Mouse (Mus musculus): ENCODE data around the gene Tmem242. TPM values are rescaled to one million over a fixed set of nuclear protein-coding genes. Genes with fewer than 3 reads are reported as not detected.
A peak's percentile ranks its signal among the peaks of the same experiment; 100 is the strongest.

Tmem242 gene
- polyA plus RNA-seq, 1 experiment from 2014 or later = 143 TPM

- Histone ChIP-seq H3K27ac (peak overlapping the region; percentile 95), H3K4me3 (peak overlapping the region; percentile 76), H3K4me1 (replicated peaks) (peaks cover 17% of the 10 kb centered on the region), H3K27me3 (ENCODE audit: insufficient read depth, poor library complexity, severe bottlenecking) (no peaks in the 10 kb centered on the region), H3K36me3 (peaks cover 16% of the 10 kb centered on the region; the same call in 1 of the 2 replicates), H3K9me3 (no peaks in the 10 kb centered on the region)
- 0% methylated on average over 8 of the region's 8 CpGs for WGBS
- no peak for DNase-seq (ENCODE audit: low spot score)
These were observed 264 bp downstream of the Tmem242 start for GRCm38 (mm10) chr17:5439831-5440158.

- no peak for DNase-seq (ENCODE audit: low spot score)
- no peaks in the 10 kb centered on the region for H3K9me3 ChIP-seq
- H3K36me3 ChIP-seq = peaks cover 44% of the 10 kb centered on the region
- peak overlapping the region; percentile 62; the same call in 1 of the 2 replicates for H3K27ac ChIP-seq
- no peaks in the 10 kb centered on the region for H3K4me1 ChIP-seq (replicated peaks)
- WGBS = 82% methylated on average over 9 of the region's 9 CpGs
- H3K4me3 ChIP-seq = no peak overlapping the region
- H3K27me3 ChIP-seq (ENCODE audit: insufficient read depth, poor library complexity, severe bottlenecking) = no peaks in the 10 kb centered on the region
These were observed 10.3 kb downstream of the Tmem242 start for GRCm38 (mm10) chr17:5429772-5430133.

- DNase-seq (ENCODE audit: low spot score) = peak; percentile 87
- Histone ChIP-seq H3K27ac (peak overlapping the region; percentile 62; the same call in 1 of the 2 replicates), H3K4me3 (no peak overlapping the region), H3K4me1 (replicated peaks) (no peaks in the 10 kb centered on the region), H3K36me3 (peaks cover 44% of the 10 kb centered on the region), H3K27me3 (ENCODE audit: insufficient read depth, poor library complexity, severe bottlenecking) (no peaks in the 10 kb centered on the region), H3K9me3 (no peaks in the 10 kb centered on the region)
- 60% methylated on average over 10 of the region's 10 CpGs for WGBS
These were observed 10.8 kb downstream of the Tmem242 start for GRCm38 (mm10) chr17:5429090-5429771.

GRCm38 (mm10) chr17:5425204-5425603 is 14.9 kb downstream of the Tmem242 start:
- 75% methylated on average over 3 of the region's 3 CpGs for WGBS
- Histone ChIP-seq H3K4me3 (no peak overlapping the region), H3K27ac (no peak overlapping the region), H3K27me3 (ENCODE audit: insufficient read depth, poor library complexity, severe bottlenecking) (no peaks in the 10 kb centered on the region), H3K4me1 (replicated peaks) (no peaks in the 10 kb centered on the region), H3K9me3 (no peaks in the 10 kb centered on the region), H3K36me3 (peaks cover 36% of the 10 kb centered on the region)
- DNase-seq (ENCODE audit: low spot score) = no peak

GRCm38 (mm10) chr17:5424156-5424555 is 15.9 kb downstream of the Tmem242 start:
- H3K4me1 ChIP-seq (replicated peaks) = no peaks in the 10 kb centered on the region
- no peak for DNase-seq (ENCODE audit: low spot score)
- 87% methylated on average over 8 of the region's 8 CpGs for WGBS
- no peak overlapping the region for H3K27ac ChIP-seq
- H3K4me3 ChIP-seq = no peak overlapping the region
- no peaks in the 10 kb centered on the region for H3K27me3 ChIP-seq (ENCODE audit: insufficient read depth, poor library complexity, severe bottlenecking)
- H3K36me3 ChIP-seq = peaks cover 41% of the 10 kb centered on the region
- H3K9me3 ChIP-seq = no peaks in the 10 kb centered on the region

GRCm38 (mm10) chr17:5421835-5422234 is 18.2 kb downstream of the Tmem242 start:
- no peak overlapping the region for H3K27ac ChIP-seq
- H3K27me3 ChIP-seq (ENCODE audit: insufficient read depth, poor library complexity, severe bottlenecking) = no peaks in the 10 kb centered on the region
- H3K4me3 ChIP-seq = no peak overlapping the region
- H3K9me3 ChIP-seq = no peaks in the 10 kb centered on the region
- peaks cover 53% of the 10 kb centered on the region for H3K36me3 ChIP-seq
- WGBS = 58% methylated on average over 4 of the region's 4 CpGs
- no peak for DNase-seq (ENCODE audit: low spot score)
- no peaks in the 10 kb centered on the region for H3K4me1 ChIP-seq (replicated peaks)

- H3K27ac ChIP-seq = no peak overlapping the region
These were observed 20.1 kb downstream of the Tmem242 start for GRCm38 (mm10) chr17:5419771-5420518.

GRCm38 (mm10) chr17:5419056-5419455 is 21.0 kb downstream of the Tmem242 start:
- no peak for DNase-seq (ENCODE audit: low spot score)
- Histone ChIP-seq H3K4me1 (replicated peaks) (no peaks in the 10 kb centered on the region), H3K27me3 (ENCODE audit: insufficient read depth, poor library complexity, severe bottlenecking) (no peaks in the 10 kb centered on the region), H3K4me3 (no peak overlapping the region), H3K27ac (no peak overlapping the region), H3K36me3 (peaks cover 56% of the 10 kb centered on the region), H3K9me3 (no peaks in the 10 kb centered on the region)
- 87% methylated on average over 9 of the region's 9 CpGs for WGBS

More at GRCm38 (mm10) chr17:5419771-5420518, 20.1 kb downstream of the Tmem242 start:
- H3K4me3 ChIP-seq = no peak overlapping the region
- DNase-seq (ENCODE audit: low spot score) = no peak
- WGBS = 88% methylated on average over 6 of the region's 6 CpGs
- H3K27me3 ChIP-seq (ENCODE audit: insufficient read depth, poor library complexity, severe bottlenecking) = no peaks in the 10 kb centered on the region
- H3K9me3 ChIP-seq = no peaks in the 10 kb centered on the region
- H3K4me1 ChIP-seq (replicated peaks) = no peaks in the 10 kb centered on the region
- peaks cover 53% of the 10 kb centered on the region for H3K36me3 ChIP-seq

GRCm38 (mm10) chr17:5418545-5418944 is 21.5 kb downstream of the Tmem242 start, which contains the start of gene Ldhal6b:
Gene Ldhal6b, minus strand, starts transcription at chr17:5418767.
- Histone ChIP-seq H3K9me3 (no peaks in the 10 kb centered on the region), H3K36me3 (peaks cover 55% of the 10 kb centered on the region), H3K4me3 (no peak within 1 kb of the TSS), H3K27ac (no peak within 1 kb of the TSS), H3K4me1 (replicated peaks) (no peaks in the 10 kb centered on the region), H3K27me3 (ENCODE audit: insufficient read depth, poor library complexity, severe bottlenecking) (no peaks in the 10 kb centered on the region)
- 99% methylated on average over 11 of the region's 11 CpGs for WGBS
- no peak for DNase-seq (ENCODE audit: low spot score)

GRCm38 (mm10) chr17:5416518-5416917 is 23.5 kb downstream of the Tmem242 start:
- Histone ChIP-seq H3K4me3 (no peak overlapping the region), H3K9me3 (no peaks in the 10 kb centered on the region), H3K36me3 (peaks cover 55% of the 10 kb centered on the region), H3K27me3 (ENCODE audit: insufficient read depth, poor library complexity, severe bottlenecking) (no peaks in the 10 kb centered on the region), H3K27ac (no peak overlapping the region), H3K4me1 (replicated peaks) (no peaks in the 10 kb centered on the region)
- WGBS = 95% methylated on average over 3 of the region's 3 CpGs
- DNase-seq (ENCODE audit: low spot score) = no peak

- H3K27ac ChIP-seq = no peak overlapping the region
- no peaks in the 10 kb centered on the region for H3K27me3 ChIP-seq (ENCODE audit: insufficient read depth, poor library complexity, severe bottlenecking)
- no peak for DNase-seq (ENCODE audit: low spot score)
- no peaks in the 10 kb centered on the region for H3K9me3 ChIP-seq
- no peaks in the 10 kb centered on the region for H3K4me1 ChIP-seq (replicated peaks)
- 91% methylated on average over 3 of the region's 3 CpGs for WGBS
- H3K4me3 ChIP-seq = no peak overlapping the region
- H3K36me3 ChIP-seq = peaks cover 55% of the 10 kb centered on the region
These were observed 26.0 kb downstream of the Tmem242 start for GRCm38 (mm10) chr17:5414041-5414440.

GRCm38 (mm10) chr17:5413350-5413749 is 26.7 kb downstream of the Tmem242 start:
- Histone ChIP-seq H3K9me3 (no peaks in the 10 kb centered on the region), H3K36me3 (peaks cover 48% of the 10 kb centered on the region), H3K4me3 (no peak overlapping the region), H3K27ac (no peak overlapping the region), H3K27me3 (ENCODE audit: insufficient read depth, poor library complexity, severe bottlenecking) (no peaks in the 10 kb centered on the region), H3K4me1 (replicated peaks) (no peaks in the 10 kb centered on the region)
- DNase-seq (ENCODE audit: low spot score) = no peak
- WGBS = 89% methylated on average over 13 of the region's 13 CpGs

GRCm38 (mm10) chr17:5412740-5413139 is 27.3 kb downstream of the Tmem242 start:
- 93% methylated on average over 7 of the region's 7 CpGs for WGBS
- no peaks in the 10 kb centered on the region for H3K4me1 ChIP-seq (replicated peaks)
- no peak overlapping the region for H3K27ac ChIP-seq
- H3K4me3 ChIP-seq = no peak overlapping the region
- DNase-seq (ENCODE audit: low spot score) = no peak
- peaks cover 42% of the 10 kb centered on the region for H3K36me3 ChIP-seq
- no peaks in the 10 kb centered on the region for H3K9me3 ChIP-seq
- no peaks in the 10 kb centered on the region for H3K27me3 ChIP-seq (ENCODE audit: insufficient read depth, poor library complexity, severe bottlenecking)

Data from hindbrain, embryonic 10.5 days (tissue).